Mouse (Mus musculus) embryo, embryonic 11.5 days (tissue): ENCODE measurements around the gene Pigk.

Experiments used
- DNase-seq: peaks from one replicate; pipeline ENCODE4 v3.0.0-alpha.2; 2012; ENCODE audit warnings: low read depth, low spot score

Gene Pigk

GRCm38 (mm10) chr3:152837938-152838337, 124.0 kb downstream of the Pigk start:
- DNase-seq = no peak

- no peak for DNase-seq
Observed at GRCm38 (mm10) chr3:152841264-152841663, 127.4 kb downstream of the Pigk start.

GRCm38 (mm10) chr3:152842648-152843047, 128.7 kb downstream of the Pigk start:
- DNase-seq = no peak

GRCm38 (mm10) chr3:152843925-152844324, 130.0 kb downstream of the Pigk start:
- no peak for DNase-seq

GRCm38 (mm10) chr3:152855006-152855614, 141.2 kb downstream of the Pigk start:
- DNase-seq = no peak

GRCm38 (mm10) chr3:152856095-152856494, 142.2 kb downstream of the Pigk start:
- no peak for DNase-seq

GRCm38 (mm10) chr3:152861450-152861849, 147.6 kb downstream of the Pigk start:
- no peak for DNase-seq

GRCm38 (mm10) chr3:152861978-152862377, 148.1 kb downstream of the Pigk start:
- no peak for DNase-seq

- no peak for DNase-seq
Observed at GRCm38 (mm10) chr3:152866035-152866965, 152.4 kb downstream of the Pigk start.

GRCm38 (mm10) chr3:152867654-152868525, 154.0 kb downstream of the Pigk start:
- DNase-seq = no peak

- no peak for DNase-seq
Observed at GRCm38 (mm10) chr3:152872054-152872453, 158.2 kb downstream of the Pigk start.

GRCm38 (mm10) chr3:152872596-152872995, 158.7 kb downstream of the Pigk start:
- no peak for DNase-seq

- no peak for DNase-seq
Observed at GRCm38 (mm10) chr3:152874431-152875355, 160.8 kb downstream of the Pigk start.

- DNase-seq = no peak
Observed at GRCm38 (mm10) chr3:152875723-152876290, 161.9 kb downstream of the Pigk start.

GRCm38 (mm10) chr3:152880121-152880835, 166.4 kb downstream of the Pigk start:
- peak; percentile 27 for DNase-seq

- no peak for DNase-seq
Observed at GRCm38 (mm10) chr3:152881706-152882105, 167.8 kb downstream of the Pigk start.

GRCm38 (mm10) chr3:152883556-152883955, 169.7 kb downstream of the Pigk start:
- DNase-seq = no peak

GRCm38 (mm10) chr3:152886749-152887148, 172.8 kb downstream of the Pigk start:
- no peak for DNase-seq

- DNase-seq = no peak
Observed at GRCm38 (mm10) chr3:152888116-152888515, 174.2 kb downstream of the Pigk start.

GRCm38 (mm10) chr3:152894935-152895334, 181.0 kb downstream of the Pigk start:
- no peak for DNase-seq
